Mouse (Mus musculus) neutrophil, adult 59 days (primary cell): ENCODE measurements around the gene Gm10337. TPM values are rescaled to one million over a fixed set of nuclear protein-coding genes. Genes with fewer than 3 reads are reported as not detected.

Experiments
- total RNA-seq, 2 experiments: library from RNA; stranded (reverse); gene quantifications; 1 replicate in 1 of 2; 2 replicates in 1 of 2; pipeline ENCODE4 v1.2.4; 2023

Gm10337 gene
- total RNA-seq, result 1 to 10 TPM; 5.0 to 5.4 TPM

GRCm38 (mm10) chr15:102503447-102503846, at the start of gene Gm10337:
Gene Gm10337 (plus strand): TSS chr15:102503722.

GRCm38 (mm10) chr15:102458904-102459317, 44.6 kb upstream of the Gm10337 start, which contains the start of gene Prr13:
Gene Prr13 (plus strand): TSS chr15:102459028.

GRCm38 (mm10) chr15:102470183-102470604, 33.3 kb upstream of the Gm10337 start, which contains the start of gene Pcbp2:
Gene Pcbp2 (plus strand): TSS chr15:102470539.

GRCm38 (mm10) chr15:102516728-102517404, 13.3 kb downstream of the Gm10337 start, which contains the start of gene Map3k12:
Gene Map3k12 (minus strand): TSS chr15:102517064.

GRCm38 (mm10) chr15:102517976-102518858, 14.7 kb downstream of the Gm10337 start, which contains the start of gene Tarbp2:
Gene Tarbp2 (plus strand): TSS chr15:102518192.

GRCm38 (mm10) chr15:102524892-102525485, 21.5 kb downstream of the Gm10337 start, which contains the start of gene Npff:
Gene Npff (minus strand): TSS chr15:102524942.

Other genes starting within 250 kb of the Gm10337 start
- 10 to 100 TPM; 37.8 to 49.0 TPM for gene Rarg, start 246.2 kb upstream of the Gm10337 start, total RNA-seq
- gene Gm9918, start 233.2 kb upstream of the Gm10337 start, total RNA-seq, result not detected
- gene Mfsd5, start 224.3 kb upstream of the Gm10337 start, total RNA-seq, result 10 to 100 TPM; 34.7 to 40.2 TPM
- 10 to 100 TPM; 37.9 to 49.1 TPM for gene Espl1, start 207.5 kb upstream of the Gm10337 start, total RNA-seq
- gene Pfdn5, start 177.6 kb upstream of the Gm10337 start, total RNA-seq, result 100 to 1,000 TPM; 270 to 271 TPM
- 10 to 100 TPM; 30.6 to 32.7 TPM for gene Myg1, start 172.0 kb upstream of the Gm10337 start, total RNA-seq
- 10 to 100 TPM; 33.2 to 36.4 TPM for gene Aaas, start 153.0 kb upstream of the Gm10337 start, total RNA-seq
- not detected for gene Sp7, start 136.5 kb upstream of the Gm10337 start, total RNA-seq
- gene Sp1, start 97.6 kb upstream of the Gm10337 start, total RNA-seq, result 100 to 1,000 TPM; 127 to 150 TPM
- 1 to 10 TPM in 1 of 2 experiments, under 1 TPM in 1; 0.24 to 1.1 TPM for gene Amhr2, start 58.4 kb upstream of the Gm10337 start, total RNA-seq
- 100 to 1,000 TPM; 364 to 378 TPM for gene Prr13, start 44.7 kb upstream of the Gm10337 start, total RNA-seq
- gene Pcbp2, start 33.2 kb upstream of the Gm10337 start, total RNA-seq, result 100 to 1,000 TPM; 508 to 564 TPM
- gene Map3k12, start 13.3 kb downstream of the Gm10337 start, total RNA-seq, result under 1 TPM; 0.24 to 0.57 TPM
- gene Tarbp2, start 14.5 kb downstream of the Gm10337 start, total RNA-seq, result 10 to 100 TPM; 16.7 to 17.9 TPM
- 1 to 10 TPM; 3.2 to 5.0 TPM for gene Npff, start 21.2 kb downstream of the Gm10337 start, total RNA-seq
- 1 to 10 TPM; 3.2 to 3.3 TPM for gene Gm28047, start 121.3 kb downstream of the Gm10337 start, total RNA-seq
- gene Atf7, start 121.7 kb downstream of the Gm10337 start, total RNA-seq, result 10 to 100 TPM; 68.0 to 77.2 TPM
- 1 to 10 TPM; 1.3 to 1.9 TPM for gene Atp5g2, start 168.6 kb downstream of the Gm10337 start, total RNA-seq
- gene Calcoco1, start 218.5 kb downstream of the Gm10337 start, total RNA-seq, result 10 to 100 TPM; 18.9 to 19.4 TPM